Mouse (Mus musculus) bone marrow macrophage, adult 2 months (primary cell): Measurements from ENCODE around the gene Gm10491.

Source experiments
- CTCF ChIP-seq: IDR thresholded peaks from 2 replicates; pipeline ENCODE4 v1.5.1; 2012; ENCODE audit warnings: low read depth, mild to moderate bottlenecking, low read length, moderate library complexity
- POLR2A ChIP-seq: IDR thresholded peaks from 2 replicates; pipeline ENCODE4 v1.6.1; 2012; ENCODE audit warnings: mild to moderate bottlenecking, low read depth, low read length, borderline replicate concordance

DNA sequence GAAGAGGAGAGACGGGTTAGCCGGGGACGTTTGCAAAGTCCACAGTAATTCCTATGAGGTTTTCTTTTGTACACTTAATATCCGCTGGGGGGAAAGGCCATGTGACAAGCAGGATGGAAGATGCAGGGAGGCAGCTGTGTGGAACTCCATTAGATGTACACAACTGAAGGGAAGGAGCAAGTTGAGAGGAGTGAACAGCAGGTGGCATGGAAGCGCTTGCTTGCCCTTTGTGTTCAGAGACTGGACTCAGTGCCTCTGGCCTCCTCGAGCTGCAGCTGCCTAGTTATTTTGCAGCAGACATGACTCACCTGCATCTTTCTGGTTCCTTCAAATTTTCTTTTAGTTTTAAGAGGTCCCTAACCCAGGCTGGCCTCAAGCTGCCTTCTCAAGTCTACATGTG, 2.8 kb upstream of the Gm10491 start:
- TF ChIP-seq CTCF (no peak), POLR2A (no peak)
